Mouse (Mus musculus) cerebellum, adult 11 months (tissue): Measurements from ENCODE around the gene Tekt3.

Source experiments
- DNase-seq: peaks from one replicate; pipeline ENCODE4 v3.0.0; 2022

Gene Tekt3

DNA sequence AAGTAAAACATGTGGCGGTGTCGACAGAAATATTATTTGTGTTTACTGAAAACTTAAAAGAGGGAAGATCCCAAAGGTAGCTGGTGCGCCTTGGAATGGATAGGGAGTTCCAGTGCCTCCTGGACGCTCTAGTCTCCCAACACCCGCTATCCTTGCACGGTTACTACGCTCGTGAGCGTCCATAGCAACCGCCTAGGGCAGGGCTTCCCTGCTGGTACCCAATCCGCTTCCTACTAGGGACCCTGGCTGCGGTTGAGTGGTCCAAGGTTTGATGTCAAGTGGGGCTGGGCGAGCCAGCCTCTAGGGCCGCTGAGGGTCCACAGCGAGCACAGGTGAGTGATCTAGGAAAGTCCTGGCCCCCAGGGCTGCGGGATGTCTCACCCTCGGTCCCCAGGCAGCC, at the start of gene Tekt3:
Gene Tekt3, plus strand, starts transcription at position 209 of the 400 bp plus-strand sequence.
- DNase-seq: no peak

DNA sequence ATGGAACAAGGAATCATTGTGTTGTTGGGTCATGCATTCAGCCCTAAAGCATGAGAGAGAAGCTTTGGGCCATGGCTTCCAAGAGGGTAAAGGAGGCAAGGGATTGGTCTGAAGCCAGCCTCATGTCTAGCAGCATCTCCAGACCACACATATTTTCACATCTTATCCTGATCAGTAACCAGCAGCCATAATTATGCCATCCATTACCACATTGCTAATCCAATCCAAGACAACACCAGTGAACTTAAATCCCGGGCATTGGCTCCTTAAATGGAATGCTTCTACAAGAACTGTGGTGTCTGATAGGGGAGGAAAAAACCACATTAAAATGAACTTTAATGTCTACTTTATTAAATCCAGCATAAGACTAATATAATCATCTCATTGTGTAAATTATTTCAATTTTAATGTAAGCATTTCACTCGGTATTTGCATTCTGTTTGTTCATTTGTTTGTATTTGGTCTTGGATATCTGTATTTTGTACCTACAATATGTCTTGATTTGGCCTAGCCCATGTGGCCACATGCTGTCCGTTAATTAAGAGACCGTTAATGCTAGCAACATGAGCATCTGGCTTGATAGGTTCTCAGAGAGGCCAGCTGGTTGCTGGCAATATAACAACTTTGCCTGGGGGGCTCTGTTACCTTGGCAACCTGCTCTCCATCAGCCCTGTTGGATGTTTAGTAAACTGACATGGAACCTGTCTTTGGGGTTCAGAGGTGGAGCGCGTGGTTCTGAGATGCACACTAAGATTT, 43.9 kb upstream of the Tekt3 start:
- no peak for DNase-seq

DNA sequence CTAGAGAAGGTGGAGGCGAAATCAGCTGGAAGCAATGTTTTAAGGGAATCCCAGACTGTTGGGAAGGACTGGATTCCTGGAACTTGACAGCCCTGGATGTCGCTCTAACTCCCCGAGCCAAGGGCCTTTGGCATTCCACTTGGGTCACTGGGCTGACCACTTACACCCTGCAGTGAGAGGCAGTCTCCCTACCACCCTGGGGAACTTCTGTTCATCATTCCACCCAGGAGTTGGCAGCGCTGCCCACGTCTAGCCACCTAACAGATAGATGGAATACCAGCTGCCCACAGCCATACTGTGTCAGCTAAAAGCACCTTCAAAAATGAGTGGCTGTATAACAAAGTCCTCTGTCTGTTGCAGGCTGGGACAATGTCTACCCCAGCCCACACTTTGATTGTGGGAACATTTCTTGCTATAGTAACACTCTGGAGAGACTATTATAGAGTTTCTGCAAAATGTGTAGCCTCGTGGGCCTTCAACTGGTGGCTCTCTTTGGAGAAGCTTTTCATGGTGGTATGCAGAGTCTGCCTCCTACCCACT, 43.3 kb upstream of the Tekt3 start:
- no peak for DNase-seq

DNA sequence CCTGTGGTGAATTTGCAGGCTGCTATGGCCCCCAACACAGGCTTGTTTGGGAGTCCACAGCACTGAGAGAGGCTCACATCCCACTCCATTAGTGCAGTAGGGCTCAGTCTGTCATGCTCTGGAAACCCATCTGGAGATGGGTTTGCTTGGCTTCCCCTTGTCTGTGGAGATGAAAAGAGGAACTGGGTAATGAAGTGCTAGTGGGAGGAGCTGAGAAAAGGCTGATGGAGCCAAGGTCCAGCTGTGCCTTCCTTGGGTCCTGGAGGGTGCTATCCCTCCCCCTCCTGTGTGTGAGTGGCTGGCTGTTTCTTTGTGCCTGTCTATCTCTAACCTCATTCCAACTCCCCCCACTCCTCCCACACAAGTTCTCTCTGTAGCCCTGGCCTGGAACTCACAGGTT, 40.8 kb upstream of the Tekt3 start:
- no peak for DNase-seq

DNA sequence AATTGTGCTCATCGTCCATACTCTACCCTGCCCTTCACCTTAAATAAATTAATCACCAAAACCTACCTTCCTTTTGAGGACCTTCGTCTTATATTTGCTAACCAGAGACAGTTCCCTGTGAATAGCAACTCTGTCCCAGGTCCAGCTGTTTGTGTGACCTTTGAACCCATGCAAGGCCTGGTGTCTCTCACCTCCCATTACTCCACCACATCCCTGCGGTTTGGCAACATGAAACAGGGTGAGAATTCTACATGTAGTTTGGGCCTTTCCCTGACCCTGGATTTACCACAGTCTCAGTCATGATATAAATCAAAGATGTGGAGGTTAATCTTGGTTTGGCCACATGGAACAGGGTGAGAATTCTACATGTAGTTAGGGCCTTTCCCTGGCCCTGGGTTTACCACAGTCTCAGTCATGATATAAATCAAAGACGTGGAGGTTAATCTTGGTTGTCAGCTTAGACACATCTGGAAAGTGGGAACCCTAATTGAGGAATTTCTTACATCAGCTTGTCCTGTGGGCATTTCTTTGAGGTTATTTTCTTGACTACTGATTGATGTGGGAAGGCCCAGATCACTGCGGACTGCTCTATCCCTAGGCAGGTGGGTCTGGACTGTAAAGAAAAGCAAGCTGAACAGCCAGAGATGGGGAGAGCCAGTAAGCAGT, 40.2 kb upstream of the Tekt3 start:
- no peak for DNase-seq

DNA sequence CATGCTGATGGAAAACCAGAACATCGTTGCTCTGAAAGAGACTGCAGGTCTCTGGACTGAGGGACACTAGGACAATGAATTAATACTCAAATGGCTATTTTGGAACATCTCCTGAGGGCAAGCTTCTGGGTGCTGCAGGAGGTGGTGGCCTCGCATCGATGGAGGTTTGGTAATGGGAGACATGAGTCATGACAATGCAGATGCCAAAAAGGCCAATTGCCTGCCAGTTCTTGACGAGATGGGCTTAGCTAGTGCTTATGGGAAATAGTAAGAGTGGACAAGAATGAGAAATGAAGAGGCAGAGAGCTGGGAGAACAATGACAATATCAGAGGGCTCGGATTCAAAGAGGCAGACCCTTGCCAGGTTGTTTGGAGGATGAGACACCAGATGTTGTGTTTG, 38.0 kb upstream of the Tekt3 start:
- no peak for DNase-seq

DNA sequence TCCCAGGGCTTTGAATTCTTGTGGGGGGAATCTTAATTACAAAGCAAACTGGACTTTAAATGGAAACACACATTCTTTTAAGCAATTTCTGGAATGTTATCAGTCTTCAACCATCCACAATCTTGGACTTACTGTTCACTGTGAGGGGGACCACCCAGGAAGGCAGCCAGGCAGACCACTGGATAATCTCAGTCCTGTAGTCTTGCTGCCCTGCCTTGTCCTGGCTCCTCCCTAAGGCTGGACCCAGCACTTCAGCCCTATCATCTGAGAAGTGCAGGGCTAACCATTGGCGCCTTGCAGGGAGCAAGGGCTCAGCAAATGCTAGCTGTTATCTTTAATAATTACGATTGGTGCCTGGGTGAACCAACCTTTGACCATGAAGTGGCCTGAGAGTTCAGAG, 37.3 kb upstream of the Tekt3 start:
- DNase-seq: no peak

DNA sequence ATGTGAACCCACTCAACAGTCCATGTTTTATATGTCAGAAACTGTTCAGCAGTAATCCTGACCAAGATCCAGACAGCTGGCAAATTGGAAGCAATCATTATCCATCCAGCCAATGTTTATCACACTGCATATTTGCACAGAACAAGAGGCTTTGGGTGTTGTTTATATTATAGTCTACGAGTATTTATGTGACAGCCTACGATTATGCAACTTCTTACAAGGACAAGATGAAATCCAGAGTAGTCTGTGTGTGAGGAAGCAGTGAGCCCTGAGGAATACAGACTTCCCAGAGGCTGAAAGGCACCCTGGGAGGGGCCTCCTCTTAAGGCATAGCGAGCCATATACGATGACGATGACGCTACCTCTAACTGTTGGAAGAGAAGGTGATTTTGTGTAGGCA, 36.0 kb upstream of the Tekt3 start:
- DNase-seq: no peak

DNA sequence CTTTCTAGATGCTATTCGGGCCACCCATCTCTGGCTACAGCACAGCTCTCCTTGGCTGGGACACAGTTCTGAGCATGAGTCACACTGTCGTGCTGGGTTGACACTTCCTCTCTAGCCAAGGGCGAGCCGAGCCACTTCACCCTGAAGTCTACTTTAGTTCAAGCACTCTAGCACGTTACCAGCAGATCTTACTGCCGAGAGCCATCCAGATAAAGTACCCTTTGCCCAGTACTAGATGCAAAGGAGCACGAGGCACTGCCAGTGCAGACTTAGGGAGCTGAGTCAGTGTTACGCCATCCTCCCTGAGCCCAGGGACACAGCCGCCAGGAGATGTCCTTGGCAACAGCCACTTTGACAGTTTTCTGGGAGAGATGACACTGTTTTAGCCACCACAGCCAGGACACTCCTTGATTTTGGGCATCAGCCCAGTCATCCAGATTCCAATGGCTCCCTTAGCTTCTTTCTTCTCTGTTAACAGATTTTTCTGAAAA, 34.8 kb upstream of the Tekt3 start:
- peak; percentile 64 for DNase-seq

DNA sequence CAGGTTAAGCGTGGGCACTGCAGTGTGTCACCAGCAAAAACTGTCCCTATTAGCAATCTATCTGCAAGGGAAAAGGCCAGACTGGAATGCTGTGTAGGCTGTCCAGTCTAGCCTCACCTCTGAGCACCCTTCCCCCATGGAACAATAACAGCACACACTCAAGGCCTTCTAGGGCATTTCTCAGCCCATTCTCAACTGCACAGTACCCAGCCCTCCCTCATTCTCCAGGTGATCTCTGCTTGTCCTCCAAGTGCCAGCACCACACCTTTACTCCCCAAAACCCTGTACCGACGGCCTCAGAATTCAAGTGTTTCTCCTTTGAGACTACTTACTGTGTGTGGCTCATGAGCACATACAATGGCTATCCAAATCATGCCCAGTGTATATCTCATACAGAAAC, 33.3 kb upstream of the Tekt3 start:
- no peak for DNase-seq

DNA sequence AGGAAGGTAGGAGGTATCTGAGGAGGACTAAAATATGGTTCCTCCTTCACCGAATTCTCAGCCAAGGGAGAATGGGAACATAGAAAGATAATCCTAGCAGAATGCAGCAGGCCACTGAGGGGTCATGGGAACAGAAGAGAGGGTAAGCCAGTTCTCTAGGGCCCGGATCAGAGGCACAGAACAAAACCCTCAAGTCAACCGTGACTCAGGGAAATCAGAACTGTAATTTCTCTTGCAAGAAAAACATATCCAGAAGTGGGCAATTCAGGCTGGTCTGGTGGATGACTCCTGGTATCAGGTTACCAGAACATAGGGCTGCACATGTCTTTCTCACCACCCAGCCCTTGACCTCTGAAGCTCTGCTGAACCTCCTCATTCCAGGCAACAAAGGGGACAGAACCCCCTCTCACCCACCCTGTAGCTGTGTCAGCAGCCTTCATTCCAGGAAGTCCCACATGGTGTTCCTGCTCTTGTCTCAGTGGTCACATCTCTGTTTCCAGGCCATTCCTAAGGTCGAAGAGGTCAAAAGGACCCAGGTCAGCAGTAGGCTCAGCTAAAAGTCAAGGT, 32.2 kb upstream of the Tekt3 start:
- no peak for DNase-seq

DNA sequence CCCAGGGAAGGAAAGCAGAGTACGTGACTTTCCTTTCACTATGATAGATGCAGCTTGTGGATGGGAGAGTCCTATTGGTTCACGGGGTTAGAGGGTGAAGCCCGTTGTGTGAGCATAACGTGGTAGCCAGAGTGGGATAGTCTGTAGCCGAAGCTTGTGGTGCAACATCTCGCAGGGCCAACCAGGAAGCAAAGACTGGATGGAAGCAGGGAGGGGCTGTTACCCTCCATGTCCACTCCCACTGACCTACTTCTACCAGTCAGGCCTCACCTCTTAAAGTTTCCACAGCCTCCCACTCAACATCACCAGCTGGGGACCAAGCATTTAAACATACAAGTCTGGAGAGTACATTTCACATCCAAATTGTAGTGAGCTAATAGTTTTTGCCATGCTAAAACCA, 31.7 kb upstream of the Tekt3 start:
- no peak for DNase-seq

DNA sequence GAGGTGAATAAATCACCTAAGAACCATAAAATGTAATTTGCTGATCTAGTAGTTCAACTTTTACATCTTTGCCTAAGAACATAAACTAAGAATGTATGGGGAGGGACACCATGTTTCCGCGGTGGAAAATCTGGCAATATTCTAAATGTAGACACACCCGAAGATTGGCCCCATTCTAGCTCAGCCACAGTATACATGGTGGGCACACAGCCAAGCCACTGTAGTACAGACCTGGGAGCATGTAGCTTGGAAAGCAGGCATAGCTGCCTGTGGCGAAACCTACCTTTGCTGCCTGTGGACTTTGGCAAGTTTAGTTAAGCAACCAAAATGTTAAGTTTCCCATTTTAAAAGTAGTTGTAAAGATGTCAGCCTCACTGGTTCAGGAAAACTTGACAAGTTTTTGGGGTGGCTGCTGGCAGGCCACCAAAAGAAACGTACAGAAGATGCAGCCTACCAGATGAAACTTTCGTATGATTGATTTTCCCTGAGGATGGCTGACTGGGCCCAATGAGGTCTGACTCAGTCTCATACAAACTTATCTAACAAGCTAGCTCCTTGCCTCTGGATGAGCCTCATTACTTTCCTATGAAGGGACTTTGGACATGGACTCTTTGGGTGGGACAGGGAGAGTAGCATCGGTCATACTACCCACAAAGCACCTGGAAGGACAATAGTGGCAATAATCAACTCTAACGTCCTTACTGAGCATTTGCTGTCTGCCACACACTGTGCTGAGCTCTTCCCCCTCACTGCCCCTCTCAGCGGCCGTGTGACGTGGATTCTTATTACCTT, 25.8 kb upstream of the Tekt3 start:
- no peak for DNase-seq

DNA sequence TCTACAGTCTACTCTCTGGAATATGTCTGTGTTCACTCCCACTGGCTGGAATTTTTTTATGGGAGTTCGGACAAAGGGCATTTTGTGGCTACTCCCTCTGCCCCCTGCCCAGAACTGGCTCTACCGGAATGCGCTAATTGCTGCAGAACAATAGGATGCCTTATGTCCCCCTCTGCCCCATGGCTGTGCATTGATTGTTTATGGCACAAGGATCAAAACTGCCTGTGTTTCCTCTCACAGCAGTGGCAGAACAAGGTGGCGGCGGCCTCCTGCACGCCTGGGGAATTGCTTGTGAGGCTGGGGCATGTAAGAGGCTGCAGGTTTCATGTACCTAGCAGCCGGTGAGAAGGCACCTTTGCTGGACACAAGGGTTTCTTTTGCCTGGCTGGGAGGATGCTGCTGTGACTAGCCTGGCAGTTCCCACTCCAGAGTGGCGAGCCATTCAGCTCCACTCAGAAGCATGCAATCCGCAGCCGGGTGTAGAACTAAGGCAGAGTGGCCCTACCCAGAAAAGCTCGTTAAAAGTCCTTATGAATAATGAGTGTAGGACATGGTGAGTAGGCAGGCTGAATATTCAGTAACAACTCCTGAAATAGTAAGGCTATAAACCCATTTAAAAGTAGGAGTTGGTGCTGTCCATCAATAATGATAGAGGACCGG, 21.3 kb upstream of the Tekt3 start:
- no peak for DNase-seq

DNA sequence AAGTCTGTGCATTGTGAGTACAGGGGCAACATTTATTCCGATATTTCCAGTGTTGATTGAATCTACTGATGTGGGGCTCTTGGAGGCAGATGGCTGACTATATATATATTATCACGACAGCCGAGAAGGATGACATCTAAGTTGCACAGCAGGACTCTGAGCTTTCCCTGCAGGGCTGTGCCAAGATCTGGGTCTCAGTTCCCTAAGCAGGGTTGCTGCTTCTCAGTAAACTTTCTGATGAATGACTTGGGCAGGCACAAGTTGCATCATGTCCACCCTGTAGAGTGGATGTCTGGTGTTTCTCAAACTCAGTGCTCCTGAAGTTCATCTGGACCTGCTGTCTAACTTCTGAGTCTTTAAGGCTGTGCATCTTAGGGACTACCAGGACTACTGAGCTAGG, 15.7 kb upstream of the Tekt3 start:
- no peak for DNase-seq

DNA sequence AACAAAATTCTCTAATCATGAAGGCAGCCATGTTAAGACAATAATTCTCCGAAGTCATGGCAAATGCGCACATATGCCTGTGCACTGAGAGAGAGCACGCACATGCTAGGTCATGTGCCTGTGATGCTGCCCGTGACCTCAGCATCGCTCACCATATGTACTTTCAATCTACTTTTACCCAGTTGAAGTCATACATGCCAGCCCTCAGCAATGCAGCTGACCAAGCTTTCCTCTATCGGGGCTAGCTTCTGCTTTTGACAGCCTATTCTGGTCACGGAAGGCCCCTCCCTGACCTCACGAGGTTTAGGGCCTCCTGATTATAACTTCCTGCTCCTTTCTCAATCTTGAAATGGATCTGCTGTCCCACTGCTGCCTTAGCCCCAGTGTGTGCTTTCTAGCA, 15.1 kb upstream of the Tekt3 start:
- DNase-seq: no peak

DNA sequence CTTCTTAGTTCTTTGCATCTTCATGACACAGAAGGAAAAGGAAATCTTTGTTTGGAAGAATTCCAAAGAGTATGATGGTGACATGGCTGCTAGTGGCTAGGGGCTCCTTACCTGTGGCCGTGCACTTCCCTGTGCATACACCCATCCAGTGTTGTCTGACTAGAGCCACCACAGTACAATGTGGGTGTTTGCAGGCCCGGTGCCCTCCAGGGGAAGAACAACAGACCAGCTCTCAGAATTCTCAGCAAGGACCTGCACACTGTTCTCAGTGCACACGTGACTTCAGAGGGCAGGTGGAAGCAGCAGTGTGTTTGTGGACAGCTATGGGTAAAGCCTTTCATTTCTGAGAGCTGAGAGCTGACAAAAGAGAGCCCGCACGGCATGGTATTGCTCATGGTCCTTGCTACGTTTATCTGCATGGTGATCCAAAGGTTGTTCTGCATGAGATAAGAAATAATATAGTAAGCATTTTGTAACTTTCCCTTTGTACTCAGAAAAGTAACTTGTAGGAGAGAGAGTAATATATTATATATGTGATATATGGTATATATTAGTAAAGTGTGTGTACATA, 11.0 kb upstream of the Tekt3 start:
- DNase-seq: no peak

DNA sequence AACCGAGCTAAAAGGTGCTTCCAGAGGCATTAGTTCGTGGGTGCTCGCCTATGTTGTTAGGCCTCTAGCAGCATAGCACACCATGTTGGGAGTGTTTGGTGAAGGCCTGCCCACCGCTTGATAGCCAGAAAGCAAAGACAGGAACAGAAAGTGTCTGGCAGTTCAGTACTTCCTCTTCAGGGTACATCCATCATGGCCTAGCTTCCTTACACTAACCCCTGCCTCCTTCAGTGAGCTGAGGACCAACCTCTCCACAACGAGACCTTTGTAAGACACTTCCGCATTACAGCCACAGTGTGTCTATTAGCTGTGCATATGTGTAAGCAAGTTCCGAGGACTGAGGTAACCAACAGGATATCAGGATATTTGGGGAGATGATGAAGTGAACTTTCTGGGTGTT, 10.4 kb upstream of the Tekt3 start:
- DNase-seq: no peak

DNA sequence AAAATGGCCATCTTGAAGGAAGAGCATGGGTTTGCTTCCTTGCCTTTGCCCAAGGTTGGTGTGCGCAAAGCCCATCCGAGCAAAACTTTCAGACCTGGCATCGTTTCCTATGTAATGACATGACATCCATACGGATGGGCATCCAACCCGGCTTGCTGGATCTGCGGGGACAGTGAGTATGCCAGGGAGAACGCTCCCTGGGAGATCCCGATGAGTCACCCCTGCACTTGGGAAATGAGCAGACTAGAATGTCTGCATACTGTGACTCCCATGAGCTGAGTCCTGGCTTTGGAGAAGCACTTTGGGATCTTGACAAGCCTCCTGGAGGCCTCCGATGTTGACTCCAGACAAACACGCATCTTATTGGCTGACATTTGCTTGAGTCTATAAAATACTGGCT, 9.5 kb upstream of the Tekt3 start:
- DNase-seq: no peak

DNA sequence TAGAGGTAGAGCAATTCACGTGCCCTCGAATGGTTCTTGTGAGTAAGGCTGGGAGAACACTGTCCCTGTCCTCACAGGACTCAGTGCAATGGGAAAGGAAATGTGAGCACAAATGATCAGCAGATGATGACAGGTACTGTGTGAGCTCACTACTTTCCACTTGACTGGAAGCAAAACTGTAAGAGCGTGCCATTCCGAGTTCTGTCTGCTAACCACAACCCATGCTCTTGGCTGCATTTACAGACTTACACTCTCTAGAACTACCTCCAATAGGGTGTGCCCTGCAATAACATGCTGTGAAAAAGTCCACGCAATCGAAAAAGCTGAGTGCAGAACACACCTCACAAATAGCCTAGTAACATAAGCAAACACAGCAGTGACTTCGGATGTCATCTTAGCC, 5.9 kb upstream of the Tekt3 start:
- DNase-seq: no peak

DNA sequence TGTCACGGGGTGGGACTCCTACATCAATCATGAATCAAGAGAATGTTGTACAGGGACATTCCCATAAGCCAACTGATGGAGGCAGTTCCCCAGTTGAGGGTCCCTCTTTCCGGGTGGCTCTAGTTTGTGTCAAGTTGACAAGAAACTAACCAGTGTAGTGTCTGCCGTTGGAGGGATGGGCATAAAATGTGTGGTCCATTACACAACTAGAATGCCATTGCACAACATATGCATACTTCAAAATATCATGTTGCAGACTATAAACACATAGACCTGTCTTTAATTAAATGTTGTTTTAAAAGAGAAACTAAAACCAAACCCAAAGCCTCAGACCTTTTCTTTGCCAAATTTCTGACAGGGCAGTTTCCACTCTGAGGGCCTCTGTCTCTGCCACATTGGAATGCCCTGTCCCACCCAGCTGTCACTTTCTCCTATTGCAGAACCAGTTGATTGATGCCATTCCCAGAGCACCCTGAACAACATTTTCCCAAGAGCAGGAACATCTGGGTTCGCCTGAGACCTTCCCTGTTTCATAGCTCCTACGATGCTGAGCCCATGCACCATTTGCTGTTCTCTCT, 3.0 kb upstream of the Tekt3 start:
- DNase-seq: no peak

DNA sequence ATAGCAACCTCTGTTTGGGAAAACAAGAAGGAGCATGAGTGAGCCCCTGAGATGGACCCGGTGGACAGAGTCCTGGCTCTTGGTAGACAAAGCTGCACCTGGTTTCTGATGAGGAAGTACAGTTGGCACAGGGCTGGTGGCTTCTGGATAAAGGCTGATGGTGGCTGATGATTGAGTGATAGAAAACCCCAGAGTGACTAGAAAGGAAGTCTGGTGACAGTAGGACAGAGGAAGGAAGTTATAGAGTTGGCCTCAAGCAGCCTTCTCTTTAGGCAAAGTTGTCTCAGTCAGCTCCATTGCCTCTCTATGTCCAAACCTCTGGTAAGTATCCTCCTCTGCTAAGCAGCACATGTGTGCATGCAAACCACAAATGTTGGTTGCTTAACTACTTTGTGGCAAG, 1.5 kb upstream of the Tekt3 start:
- no peak for DNase-seq
